Mouse (Mus musculus) gonadal fat pad, adult 2 months (tissue): Measurements from ENCODE around the gene Tcl1b2. TPM values are rescaled to one million over a fixed set of nuclear protein-coding genes. Genes with fewer than 3 reads are reported as not detected.
"Not testable (repeated sequence)": the region's sequence is repeated elsewhere in the genome, so short reads cannot be mapped to it uniquely, and the experiment has no call there.

Experiments used
- DNase-seq: peaks from one replicate; pipeline ENCODE4 v3.0.0-alpha.2; 2012; ENCODE audit warnings: low read depth
- polyA plus RNA-seq: library from polyadenylated mRNA; depleted of rRNA; stranded (reverse); fragments of >200 nt; gene quantifications from 2 replicates; pipeline ENCODE4 v1.2.3, GENCODE M21; 2012; rRNA removed

Tcl1b2 gene
- polyA plus RNA-seq, 1 experiment, result not detected

DNA sequence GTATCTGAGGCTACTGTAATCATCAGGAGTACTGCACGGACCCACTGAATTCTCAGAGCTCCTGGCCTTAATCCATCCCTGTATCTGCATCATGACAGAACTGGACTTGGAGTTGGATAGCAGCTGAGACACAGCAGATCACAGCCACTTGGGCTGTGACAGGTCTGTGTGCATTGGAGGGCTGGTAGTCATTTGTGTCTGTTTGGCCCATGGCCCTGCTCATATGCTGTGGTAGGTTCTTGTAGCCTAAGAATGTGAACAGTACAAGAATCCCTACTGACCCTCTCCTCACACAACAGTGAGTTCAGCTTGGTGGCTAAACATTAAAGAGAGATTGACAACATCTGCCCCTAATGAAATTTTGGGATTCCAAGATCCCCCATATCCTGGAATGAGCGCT, 27.6 kb downstream of the Tcl1b2 start:
- DNase-seq, result no peak

GRCm38 (mm10) chr12:105174318-105174717, 28.5 kb downstream of the Tcl1b2 start:
- not testable (repeated sequence) for DNase-seq

- DNase-seq, result not testable (repeated sequence)
These were observed 30.2 kb downstream of the Tcl1b2 start, which contains the start of gene Tcl1b5 for GRCm38 (mm10) chr12:105176044-105176443. Gene Tcl1b5, plus strand, starts transcription at chr12:105176344.

DNA sequence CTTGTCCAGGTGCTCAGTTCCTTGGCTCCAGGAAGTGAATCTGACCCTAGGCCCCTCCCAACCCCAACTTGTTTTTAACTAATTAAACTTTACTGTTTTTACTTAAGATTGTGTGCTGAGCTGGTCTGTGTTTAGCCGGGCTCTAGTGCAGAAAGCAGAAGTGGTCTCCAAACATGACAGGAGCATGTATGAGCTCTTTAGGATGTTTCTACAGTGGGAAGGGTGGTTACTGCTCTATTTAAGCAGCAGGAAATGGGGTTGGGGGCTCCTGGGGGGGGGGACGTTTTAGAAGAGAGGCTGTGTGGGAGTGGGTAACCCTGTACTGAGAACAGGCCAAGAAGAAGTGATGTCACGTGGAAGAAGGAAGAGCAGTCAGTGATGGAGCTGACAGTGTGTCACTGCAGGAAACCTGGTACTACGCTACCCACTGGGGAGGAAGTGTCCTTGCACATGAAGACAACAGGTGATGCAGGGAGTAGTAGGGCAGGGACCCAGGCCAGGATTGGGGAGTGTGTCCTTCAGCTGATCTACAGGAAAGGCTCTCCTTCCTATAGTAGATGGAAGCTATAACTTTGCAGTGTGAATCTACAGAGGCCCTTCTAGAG, 35.3 kb downstream of the Tcl1b2 start:
- not testable (repeated sequence) for DNase-seq

DNA sequence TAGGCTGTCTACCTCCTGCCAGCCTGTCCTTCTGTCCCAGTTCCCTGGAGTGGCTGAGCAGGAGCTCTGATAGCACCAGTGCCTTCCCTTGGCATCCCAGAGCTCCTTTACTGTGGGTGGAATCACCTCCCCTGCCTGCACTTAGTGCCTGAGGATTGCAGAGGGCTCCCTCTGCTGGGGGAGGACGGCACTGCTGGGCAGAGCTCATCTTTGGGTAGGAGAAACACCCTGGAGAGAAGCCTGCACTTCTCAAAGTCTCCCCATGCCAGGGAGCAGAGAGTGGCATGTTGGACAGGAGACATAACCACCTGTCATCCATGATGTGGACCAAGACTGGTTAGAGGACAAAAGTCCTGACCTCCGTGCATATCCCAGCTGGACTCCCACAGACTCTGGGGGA, 43.2 kb downstream of the Tcl1b2 start:
- DNase-seq, result not testable (repeated sequence)

- DNase-seq, result not testable (repeated sequence)
These were observed 44.9 kb downstream of the Tcl1b2 start, which contains the start of gene Tcl1b3 for GRCm38 (mm10) chr12:105190743-105191142. Gene Tcl1b3, plus strand, starts transcription at chr12:105191043.

- not testable (repeated sequence) for DNase-seq
These were observed 54.1 kb downstream of the Tcl1b2 start for GRCm38 (mm10) chr12:105199684-105200497.

GRCm38 (mm10) chr12:105201657-105202056, 55.8 kb downstream of the Tcl1b2 start, which contains the start of gene Tcl1b4:
Gene Tcl1b4, plus strand, starts transcription at chr12:105201957.
- DNase-seq, result not testable (repeated sequence)

Other genes with a start within 250 kb of the Tcl1b2 start
- gene Syne3, start 136.2 kb upstream of the Tcl1b2 start, polyA plus RNA-seq, result 3.4 TPM in 2 replicates
- gene Glrx5, start 113.3 kb upstream of the Tcl1b2 start, polyA plus RNA-seq, result 63.7 and 93.0 TPM in 2 replicates
- not detected in 2 replicates for gene Tcl1b1, start 13.7 kb downstream of the Tcl1b2 start, polyA plus RNA-seq
- gene Tcl1b5, start 30.3 kb downstream of the Tcl1b2 start, polyA plus RNA-seq, result not detected in 2 replicates
- gene Tcl1b3, start 45.0 kb downstream of the Tcl1b2 start, polyA plus RNA-seq, result not detected in 2 replicates
- not detected in 2 replicates for gene Tcl1b4, start 55.9 kb downstream of the Tcl1b2 start, polyA plus RNA-seq
- not detected in 2 replicates for gene Tcl1, start 76.8 kb downstream of the Tcl1b2 start, polyA plus RNA-seq
- not detected in 2 replicates for gene Tunar, start 187.9 kb downstream of the Tcl1b2 start, polyA plus RNA-seq